Mouse (Mus musculus): ENCODE results near the gene G530012D18Rik. TPM values are rescaled to one million over a fixed set of nuclear protein-coding genes. Genes with fewer than 3 reads are reported as not detected.

Gene G530012D18Rik
- not detected in 2 replicates for polyA plus RNA-seq (2015; fragmentation: Nextera tagmentation; extraction: Ambion mirVana)

GRCm38 (mm10) chr1:85575376-85575775, at the start of gene G530012D18Rik:
Gene G530012D18Rik (plus strand): TSS chr1:85575676.

GRCm38 (mm10) chr1:85598271-85599012, 23.0 kb downstream of the G530012D18Rik start, which contains the start of gene Sp110:
Gene Sp110 (minus strand): TSS chr1:85598817.

GRCm38 (mm10) chr1:85600078-85600477, 24.6 kb downstream of the G530012D18Rik start, which contains the start of gene Sp140:
Gene Sp140 (plus strand): TSS chr1:85600378.

Other genes with a start within 250 kb of the G530012D18Rik start
- gene Sp110, start 23.1 kb downstream of the G530012D18Rik start, polyA plus RNA-seq (2015; fragmentation: Nextera tagmentation; extraction: Ambion mirVana), result 4.8 and 5.6 TPM in 2 replicates
- 3.3 and 6.1 TPM in 2 replicates for gene Sp140, start 24.7 kb downstream of the G530012D18Rik start, polyA plus RNA-seq (2015; fragmentation: Nextera tagmentation; extraction: Ambion mirVana)
- gene Sp100, start 74.3 kb downstream of the G530012D18Rik start, polyA plus RNA-seq (2015; fragmentation: Nextera tagmentation; extraction: Ambion mirVana), result 5.3 and 7.8 TPM in 2 replicates
- 2.3 and 2.4 TPM in 2 replicates for gene A630001G21Rik, start 203.0 kb downstream of the G530012D18Rik start, polyA plus RNA-seq (2015; fragmentation: Nextera tagmentation; extraction: Ambion mirVana)
- 35.6 and 46.3 TPM in 2 replicates for gene Cab39, start 217.8 kb downstream of the G530012D18Rik start, polyA plus RNA-seq (2015; fragmentation: Nextera tagmentation; extraction: Ambion mirVana)

Measured in urinary bladder, postnatal 0 days (tissue).